Mouse (Mus musculus) liver, embryonic 14.5 days (tissue): ENCODE data around the gene Gnl3.

Source experiments
- CTCF ChIP-seq: IDR thresholded peaks from 2 replicates; pipeline ENCODE4 v1.5.1; 2016; ENCODE audit warnings: antibody characterized with exemption, low read depth, control low read depth
- EP300 ChIP-seq: IDR thresholded peaks from 2 replicates; pipeline ENCODE4 v1.6.1; 2016; ENCODE audit warnings: antibody characterized with exemption, low read depth

GRCm38 (mm10) chr14:31013928-31014327 lies 5.0 kb downstream of the Gnl3 start:
- TF ChIP-seq CTCF (no peak), EP300 (no peak)
